Mouse (Mus musculus): ENCODE measurements around the gene Nol9.
"Not testable (repeated sequence)": the region's sequence is repeated elsewhere in the genome, so short reads cannot be mapped to it uniquely, and the experiment has no call there.

Gene Nol9

DNA sequence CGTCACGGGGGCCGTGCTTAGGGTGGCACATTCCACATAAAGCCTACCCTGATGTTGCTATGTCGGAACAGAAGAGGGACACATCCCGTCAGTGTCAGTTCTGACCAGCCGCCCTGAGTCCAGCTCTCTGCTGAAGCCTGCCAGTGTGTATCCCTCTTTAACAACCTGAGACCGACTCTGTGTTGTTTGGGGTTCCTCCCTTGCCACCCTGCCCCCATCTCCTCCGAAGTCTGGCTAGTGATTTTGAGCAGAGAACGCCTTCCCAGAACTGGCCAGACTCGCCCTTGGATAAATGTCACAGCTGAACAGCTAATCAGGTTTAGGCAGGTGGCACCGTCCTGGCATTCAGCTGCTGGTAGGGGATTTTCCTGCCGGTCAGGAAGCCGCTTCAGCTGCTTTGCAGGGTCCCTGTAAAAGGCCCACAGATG, 28.4 kb upstream of the Nol9 start:
- no peak for DNase-seq (ENCODE audit: extremely low spot score)

DNA sequence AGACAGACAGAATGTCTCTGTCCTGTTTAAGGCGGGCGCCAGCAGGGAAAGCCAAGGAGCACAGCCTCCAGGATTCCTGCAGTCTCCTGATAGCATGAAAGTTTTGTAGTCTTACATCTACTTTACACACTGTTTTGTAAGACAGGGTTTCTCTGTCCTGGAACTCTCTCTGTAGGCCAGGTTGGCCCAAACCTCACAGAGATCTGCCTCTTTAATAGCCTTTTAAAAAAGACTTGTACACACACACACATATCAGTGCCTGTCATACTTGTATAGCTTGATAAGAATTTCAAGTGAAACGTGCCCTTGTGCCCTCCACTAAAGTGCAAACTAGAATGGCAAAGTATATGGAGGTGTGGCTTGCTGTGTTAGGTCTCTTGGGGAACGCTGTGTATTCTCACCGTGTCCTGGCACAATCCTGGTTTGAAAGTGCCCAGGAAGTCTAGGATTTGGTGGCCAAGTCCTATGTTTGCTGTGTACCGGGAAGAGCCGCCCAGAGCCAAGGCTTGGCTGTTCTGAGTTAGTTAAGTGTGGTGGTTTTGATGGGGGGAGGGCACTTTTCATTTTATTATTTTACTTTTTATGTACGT, 27.9 kb upstream of the Nol9 start:
- no peak for DNase-seq (ENCODE audit: extremely low spot score)

DNA sequence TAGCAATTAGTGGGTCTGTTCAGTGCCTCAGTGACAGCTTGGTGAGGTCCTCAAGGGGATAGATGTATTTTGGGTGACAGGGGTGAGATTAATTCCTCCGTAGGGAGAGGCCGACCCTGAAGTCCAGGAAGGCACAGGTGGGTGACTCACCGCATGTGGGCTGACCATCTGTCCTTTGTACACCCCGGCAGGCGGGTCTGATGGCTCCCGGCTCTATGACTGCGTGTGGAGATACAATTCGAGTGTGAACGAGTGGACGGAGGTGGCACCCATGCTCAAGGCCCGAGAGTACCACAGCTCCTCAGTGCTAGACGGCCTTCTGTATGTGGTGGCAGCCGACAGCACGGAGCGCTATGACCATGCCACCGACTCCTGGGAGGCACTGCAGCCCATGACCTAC, 27.0 kb upstream of the Nol9 start:
- DNase-seq (ENCODE audit: extremely low spot score): no peak

DNA sequence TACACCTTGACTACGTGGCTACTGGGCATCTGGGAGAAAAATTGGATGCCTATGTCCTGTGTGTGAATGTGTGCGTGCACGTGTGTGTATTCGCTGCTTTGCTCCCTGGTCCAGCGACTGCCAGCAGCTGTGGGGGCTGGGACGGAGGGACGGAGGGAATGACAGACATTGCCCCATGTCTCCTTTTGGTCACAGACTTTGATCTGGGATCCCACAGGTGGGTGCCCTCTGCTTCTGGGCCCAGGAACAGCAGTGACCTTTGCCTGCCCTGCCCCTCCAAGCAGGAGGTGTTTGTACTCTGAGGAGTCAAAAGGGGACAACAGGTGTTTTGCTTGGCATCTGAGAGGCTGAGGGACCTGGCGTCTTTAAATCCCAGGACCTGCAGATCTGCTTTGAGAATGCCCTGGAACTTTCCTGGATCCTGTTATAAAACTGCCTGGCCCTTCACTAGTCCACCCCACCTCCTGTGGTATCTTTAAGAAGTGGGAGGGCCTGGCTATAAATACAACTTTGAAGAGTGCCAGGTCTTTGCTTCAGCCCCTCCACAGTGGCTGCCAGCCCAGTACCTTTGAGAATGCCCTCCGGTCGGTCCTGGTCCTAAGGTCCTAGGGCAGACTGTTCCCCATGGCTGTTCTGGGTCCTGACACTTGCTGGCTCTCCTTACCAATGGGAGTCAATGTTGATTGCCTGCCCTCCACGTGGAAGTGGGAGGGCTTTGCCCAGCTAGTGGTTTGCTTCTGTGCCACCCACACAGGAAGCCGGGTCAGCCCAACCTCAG, 25.9 kb upstream of the Nol9 start:
- no peak for DNase-seq (ENCODE audit: extremely low spot score)

DNA sequence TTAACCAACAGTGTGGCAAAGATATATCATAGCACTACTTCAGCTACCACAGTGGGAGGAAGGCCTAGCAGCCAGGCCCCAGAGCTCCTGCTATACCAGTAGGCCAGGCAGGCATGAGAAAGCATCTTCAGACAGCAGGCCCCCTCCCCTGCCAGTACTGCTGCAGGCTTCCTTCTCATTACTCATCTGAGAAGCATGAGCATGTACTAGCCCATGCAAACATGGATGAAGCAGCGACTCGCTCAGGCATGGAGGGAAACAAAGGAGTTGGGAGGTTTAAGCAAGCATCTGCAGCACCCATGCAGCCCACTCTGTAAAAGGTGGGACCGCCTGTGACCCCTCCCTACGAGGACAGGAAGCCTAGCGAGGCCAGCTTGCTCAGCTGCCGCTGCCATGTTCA, 20.0 kb upstream of the Nol9 start:
- DNase-seq (ENCODE audit: extremely low spot score): no peak

DNA sequence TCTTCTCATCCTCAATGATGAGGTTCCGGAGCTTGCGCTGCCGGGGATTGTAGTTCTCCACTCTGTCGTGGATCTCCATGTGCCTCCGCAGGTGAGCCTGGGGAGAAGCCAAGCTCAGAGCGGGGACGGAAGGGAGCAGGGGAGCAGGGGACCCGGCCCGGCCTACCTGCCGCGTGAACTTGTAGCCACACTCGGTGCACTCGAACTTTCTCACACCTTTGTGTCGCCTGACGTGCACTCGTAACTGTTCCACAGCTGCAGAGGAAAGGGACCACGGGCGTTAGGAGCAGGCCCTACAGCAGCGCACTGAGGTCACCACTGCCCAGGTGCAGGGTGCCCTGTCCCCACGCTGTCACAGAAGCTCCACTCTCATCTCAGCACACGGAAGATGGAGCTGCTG, 19.1 kb upstream of the Nol9 start:
- no peak for DNase-seq (ENCODE audit: extremely low spot score)

DNA sequence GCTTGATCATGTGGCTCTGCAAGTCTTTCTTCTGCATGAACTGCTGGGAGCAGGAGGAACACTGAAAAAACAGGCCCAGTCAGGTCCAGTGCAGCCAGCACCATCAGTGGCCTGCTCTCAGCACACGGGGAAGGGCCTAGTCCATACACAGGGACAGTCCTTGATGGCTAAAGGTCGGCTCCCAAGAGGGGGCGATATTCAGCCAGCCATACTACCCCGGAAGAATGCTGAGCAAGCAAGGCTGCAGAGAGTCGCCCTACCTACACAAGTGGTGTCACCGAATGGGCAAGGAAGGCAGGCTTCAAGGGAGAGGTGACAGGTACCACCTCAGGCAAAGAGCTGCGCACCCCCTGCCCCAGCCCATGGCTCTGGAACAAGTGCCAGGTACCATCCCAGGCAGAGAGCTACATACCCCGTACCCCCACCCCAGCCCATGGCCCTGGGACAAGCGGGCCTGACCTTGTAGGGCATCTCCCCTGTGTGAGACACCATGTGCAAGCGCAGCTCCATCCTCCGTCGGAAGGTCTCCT, 17.5 kb upstream of the Nol9 start:
- DNase-seq (ENCODE audit: extremely low spot score): no peak

DNA sequence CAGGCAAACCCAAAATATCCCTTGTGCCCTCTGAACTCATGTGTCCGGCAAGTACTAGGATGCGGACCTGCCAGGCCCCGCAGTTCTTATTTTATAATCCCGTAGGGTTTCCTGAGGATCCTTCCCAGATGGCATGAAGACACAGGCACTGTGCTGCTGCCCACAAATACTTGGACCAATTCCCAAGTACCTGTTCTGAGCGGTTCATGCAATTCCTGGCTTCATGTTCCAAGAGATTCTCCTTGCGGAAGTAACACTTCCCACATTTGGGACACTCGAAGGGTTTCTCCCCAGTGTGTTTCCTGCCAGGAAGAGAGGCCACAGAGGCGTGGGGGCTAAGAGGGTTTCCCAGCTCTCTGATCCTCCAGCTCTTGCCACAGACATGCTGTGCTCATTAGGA, 16.6 kb upstream of the Nol9 start:
- DNase-seq (ENCODE audit: extremely low spot score): no peak

DNA sequence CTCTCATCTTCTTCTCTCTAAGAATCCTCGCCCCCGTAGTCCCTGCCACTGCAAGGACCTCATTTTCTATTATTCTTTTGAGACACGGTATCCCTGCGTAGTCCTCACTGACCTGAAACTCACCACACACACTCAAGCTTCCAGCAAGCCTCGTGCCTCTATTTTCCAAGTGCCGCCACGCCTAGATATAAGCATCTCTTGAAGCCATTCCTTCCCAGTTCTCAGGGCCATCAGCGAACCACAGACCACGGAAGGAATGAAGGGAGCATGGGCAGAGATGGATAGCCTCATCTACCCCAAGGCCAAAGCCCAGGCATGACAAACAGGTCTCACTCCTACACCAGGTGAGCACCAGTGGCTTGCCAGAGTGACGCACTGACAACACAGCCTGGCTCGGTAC, 14.6 kb upstream of the Nol9 start:
- no peak for DNase-seq (ENCODE audit: extremely low spot score)

DNA sequence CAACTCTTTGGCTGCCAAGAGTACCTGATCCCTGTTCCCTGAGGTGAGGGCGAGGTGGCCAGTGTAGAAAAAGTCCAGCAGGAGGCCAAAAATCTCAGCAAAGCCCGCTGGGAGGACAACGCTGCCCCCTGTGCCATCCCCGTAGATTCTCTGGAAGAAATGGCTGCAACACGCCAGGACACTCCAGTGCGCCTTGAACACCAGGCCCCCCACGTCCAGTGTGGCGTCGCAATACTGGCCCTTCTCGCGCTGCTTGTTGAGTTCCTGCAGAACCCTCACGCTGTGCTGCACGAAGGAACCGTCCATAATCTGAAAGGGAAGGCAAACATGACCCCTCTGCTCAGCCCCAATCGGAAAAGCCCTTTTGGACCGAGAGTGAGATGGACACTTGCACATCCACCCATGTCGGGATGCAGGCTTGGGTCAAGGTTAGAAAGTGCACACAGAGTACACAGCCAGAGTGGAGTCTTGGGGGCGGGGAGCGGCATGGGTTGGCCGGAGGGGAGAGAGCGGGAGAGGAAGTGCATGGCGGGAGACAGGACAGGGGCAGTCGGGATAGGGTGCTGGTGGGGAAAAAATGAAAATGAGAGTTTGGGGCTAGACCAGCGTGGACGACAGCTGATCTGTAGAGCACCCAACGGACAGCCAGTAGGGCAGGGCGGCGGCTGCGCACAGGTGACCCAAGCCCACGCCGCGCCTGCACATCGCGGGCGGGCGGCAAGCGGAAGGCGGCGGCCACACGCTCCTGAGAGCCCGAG, 12.2 kb upstream of the Nol9 start:
- DNase-seq (ENCODE audit: extremely low spot score): peak; percentile 53

DNA sequence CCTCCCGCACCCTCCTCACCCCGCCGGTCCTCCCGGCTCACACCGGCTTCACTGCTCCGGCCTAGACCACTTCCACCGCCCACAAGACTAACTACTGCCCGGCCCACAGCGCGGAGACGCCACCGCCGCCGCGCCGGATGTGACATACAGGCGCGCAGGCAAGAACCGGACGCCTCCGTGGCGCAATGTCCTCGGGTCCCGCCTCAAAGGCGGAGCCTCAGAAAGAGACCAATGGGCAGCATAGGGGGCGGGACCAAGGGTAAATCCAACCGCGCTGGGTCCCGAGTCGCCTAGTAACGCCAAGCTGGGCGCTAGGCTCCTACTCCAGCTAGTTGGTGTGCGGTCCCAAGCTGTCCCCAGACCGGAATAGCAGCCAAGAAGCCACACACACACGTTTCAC, 11.6 kb upstream of the Nol9 start, which contains the start of gene Zbtb48:
TSS of gene Zbtb48 (minus strand) at position 148 of the 400 bp plus-strand sequence.
- DNase-seq (ENCODE audit: extremely low spot score): peak; percentile 95

DNA sequence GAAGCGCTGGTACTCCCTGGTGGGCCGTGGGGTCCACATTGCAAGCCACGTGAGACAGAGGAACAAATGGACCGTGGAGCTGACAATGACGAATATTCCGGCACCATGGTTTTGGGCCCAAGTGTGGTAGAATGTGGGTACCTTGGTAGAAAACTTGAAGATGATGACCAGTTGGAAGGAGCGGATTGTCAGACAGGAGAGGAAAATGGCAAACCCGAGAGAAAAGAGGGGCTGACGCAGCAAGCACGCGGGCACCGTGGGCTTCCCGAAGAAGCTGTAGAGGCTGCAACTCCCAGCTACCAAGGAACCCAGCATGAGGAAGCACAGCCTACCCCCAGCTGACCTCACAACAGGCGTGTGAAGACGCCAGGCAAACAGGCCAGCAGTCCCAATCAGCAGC, 10.7 kb upstream of the Nol9 start:
- no peak for DNase-seq (ENCODE audit: extremely low spot score)

DNA sequence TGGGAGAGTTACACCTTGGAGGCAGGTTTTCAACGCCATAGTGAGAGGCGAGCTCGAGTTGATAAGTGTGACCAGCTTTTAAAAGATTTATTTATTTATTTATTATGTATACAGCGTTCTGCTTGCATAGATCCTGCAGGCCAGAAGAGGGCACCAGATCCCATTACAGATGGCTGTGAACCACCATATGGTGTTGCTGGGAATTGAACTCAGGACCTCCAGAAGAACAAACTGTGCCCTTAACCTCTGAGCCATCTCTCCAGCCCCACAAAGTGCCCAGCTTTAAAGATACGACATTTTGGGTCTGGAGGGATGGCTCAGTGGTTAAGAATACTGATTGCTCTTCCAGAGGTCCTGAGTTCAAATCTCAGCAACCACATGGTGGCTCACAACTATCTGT, 10.0 kb upstream of the Nol9 start:
- DNase-seq (ENCODE audit: extremely low spot score): no peak

DNA sequence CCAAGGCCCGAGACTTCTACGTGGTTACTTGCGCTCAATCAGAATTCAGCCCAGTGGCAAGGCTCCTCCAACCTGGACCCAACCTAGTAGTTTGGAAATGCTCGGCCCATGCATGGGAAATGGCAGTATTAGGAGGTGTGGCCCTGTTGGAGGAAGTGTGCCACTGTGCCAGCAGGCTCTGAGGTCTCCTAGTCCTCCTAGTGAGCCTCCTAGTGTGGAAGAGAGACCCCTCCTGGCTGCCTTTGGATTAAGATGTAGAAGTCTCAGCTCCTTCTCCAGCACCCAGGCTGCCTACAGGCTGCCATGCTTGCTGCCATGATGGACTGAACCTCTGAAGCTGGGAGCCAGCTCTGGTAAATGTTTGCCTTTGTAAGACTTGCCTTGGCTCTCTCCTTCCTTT, 9.1 kb upstream of the Nol9 start:
- DNase-seq (ENCODE audit: extremely low spot score): no peak

DNA sequence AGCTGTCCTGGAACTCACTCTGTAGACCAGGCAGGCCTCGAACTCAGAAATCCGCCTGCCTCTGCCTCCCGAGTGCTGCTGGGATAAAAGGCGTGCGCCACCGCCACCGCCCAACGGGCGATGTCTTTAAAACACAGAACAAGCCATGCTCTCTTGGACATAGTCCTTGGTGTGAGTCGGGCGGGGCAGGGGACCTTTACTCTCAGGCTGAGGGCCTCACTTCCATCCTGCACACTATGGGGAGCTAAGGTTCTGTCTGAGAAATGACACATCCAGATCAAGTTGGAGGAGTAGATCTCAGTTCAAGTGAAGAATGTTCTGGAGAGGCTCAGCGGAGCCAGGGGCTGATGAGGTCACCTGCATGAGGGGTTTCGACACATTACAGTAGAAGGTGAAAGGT, 6.2 kb upstream of the Nol9 start:
- no peak for DNase-seq (ENCODE audit: extremely low spot score)

DNA sequence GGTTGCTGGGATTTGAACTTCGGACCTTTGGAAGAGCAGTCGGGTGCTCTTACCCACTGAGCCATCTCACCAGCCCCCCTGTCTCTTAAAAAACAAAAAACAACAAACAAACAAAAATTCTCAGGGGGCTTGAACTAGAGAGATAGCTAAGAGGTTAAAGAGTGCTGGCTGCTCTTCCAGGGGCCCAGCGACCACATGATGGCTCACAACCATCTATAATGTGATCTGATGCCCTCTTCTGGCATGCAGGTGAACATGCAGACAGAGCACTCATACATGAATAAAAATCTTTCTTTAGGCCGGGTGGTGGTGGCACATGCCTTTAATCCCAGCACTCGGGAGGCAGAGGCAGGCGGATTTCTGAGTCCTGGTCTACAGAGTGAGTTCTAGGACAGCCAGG, 2.7 kb upstream of the Nol9 start:
- not testable (repeated sequence) for DNase-seq (ENCODE audit: extremely low spot score)

DNA sequence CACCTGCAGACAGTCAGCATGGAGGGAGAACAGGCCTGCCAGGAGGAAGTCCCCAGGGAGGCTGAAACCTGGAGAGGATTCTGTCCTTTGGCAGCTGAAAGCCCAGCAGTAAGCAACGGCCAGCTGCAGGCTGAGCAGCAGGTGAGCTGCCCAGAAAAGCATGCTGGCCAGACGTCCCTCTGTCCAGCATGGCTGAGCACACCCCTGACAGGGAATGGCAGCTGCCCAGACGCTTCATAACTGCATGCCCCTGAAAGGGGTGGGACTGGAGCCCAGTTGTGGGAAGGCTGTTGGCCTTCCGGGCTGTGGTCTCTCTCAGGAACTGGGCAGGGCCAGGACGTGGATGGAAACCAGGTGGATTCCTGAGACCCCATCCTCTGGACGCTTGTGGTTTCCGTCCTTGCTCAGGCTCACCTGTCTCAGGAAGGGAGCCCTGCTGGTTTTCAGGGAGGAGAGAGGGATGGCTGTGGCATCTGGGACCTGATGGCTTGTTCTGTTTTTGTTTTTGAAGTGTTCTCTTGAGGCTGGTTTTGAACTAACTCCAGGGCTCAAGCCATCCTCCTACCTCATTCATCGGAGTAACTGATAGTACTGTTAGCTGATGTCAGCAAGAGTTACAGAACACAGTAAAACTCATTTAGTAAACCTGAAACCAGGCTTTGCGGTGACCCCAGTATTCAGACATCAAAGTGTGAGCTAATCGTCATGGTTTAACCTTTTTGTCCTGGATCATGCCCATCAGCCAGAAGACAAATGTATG, 716 bp upstream of the Nol9 start, which contains the start of gene Tas1r1:
TSS of gene Tas1r1 (minus strand) at position 344 of the 760 bp plus-strand sequence.
- DNase-seq (ENCODE audit: extremely low spot score): no peak

DNA sequence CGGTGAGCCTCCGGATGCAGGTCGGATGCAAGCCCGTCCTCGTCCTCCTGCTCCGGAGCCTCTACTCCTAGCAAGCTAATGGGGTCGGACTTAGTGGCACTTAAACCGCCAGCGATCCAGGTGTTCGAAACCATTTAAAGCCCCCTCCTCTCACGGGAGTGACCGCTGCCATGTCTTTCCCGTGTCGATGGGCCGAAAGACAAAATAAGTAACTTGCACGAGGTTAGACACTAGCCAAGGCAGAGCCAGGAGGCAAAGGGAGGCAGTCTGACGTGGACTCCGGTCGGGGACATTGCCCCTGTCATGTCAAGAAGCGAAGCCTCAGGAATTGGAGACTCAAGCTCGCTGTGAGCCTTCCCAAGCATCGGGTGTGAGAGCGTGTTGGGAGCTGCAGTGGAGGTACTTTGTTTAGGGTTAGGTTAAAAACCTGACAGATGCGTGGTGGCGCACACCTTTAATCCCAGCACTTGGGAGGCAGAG, 750 bp downstream of the Nol9 start:
- no peak for DNase-seq (ENCODE audit: extremely low spot score)

DNA sequence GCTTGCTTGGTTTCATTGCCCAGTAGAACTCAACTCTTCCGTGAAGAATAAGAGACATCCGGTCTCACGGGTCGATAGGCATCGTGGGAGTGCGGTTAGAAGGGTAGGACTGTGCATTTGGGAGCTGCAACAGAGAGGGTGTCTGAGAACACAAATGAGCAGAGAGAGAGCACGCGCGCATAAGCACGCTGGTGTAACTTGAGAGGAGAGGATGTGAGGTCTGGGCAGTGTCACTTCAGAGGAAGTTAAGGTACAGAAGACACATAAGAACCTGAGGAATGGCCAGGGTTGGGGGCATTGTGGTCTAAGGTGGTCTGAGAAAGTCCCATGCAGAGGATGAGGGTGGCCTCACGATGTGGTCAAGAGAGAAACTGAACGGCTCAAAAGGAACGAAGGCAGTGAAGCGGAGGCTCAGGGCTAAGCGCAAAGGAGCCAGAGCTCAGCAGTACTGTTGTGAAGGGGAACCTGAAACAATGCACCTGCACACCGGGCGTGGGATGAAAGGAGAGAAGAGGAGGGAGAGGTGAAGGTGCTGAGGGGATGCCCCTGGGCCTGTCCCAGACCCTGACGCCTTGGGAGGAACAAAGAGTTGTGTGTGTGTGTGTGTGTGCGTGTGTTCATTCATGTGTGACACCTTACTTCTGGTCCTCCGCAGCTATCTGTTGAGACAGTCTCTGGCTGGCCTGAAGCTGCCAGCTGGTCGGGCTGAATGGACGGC, 3.0 kb downstream of the Nol9 start:
- no peak for DNase-seq (ENCODE audit: extremely low spot score)

DNA sequence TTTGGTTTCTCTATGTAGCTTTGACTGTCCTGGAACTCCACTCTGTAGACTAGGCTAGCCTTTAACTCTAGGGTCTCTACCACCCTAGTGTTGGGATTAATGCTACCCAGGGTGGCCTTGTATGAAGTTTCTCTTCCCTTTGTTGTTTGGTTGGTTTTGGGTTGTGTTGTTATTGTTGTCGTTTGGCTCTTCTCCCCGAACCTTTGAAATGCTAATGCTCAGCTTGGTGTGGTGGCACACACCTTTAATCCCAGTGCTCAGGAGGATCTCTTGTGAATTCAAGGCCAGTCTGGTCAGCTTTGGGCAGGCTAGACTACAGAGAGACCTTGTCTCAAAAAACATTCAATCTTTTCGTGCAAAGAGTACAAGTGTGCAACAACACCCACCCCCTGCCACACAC, 4.0 kb downstream of the Nol9 start:
- no peak for DNase-seq (ENCODE audit: extremely low spot score)

DNA sequence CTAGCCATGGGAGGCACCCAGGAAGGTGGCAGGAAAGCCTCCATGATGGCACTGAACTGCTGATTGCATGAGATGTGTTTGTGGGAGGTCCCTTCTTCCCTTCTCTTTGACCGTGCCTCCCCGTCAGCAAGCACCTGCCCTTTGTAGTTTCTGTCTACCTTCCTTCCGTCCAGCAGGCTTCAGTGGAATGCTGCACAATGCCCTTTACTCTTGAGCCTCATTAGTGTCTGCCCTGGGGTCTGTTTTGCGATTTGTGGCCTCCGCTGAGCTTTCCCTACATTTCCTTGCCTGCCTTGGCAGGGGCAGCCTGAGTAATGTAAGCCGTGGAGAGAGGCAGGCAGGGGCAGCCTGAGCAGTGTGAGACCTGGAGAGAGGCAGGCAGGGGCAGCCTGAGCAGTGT, 5.5 kb downstream of the Nol9 start:
- DNase-seq (ENCODE audit: extremely low spot score): no peak
